Mouse (Mus musculus): Measurements from ENCODE around the gene Smtnl2.
"Not testable (repeated sequence)": the region's sequence is repeated elsewhere in the genome, so short reads cannot be mapped to it uniquely, and the experiment has no call there.

Smtnl2 gene

DNA sequence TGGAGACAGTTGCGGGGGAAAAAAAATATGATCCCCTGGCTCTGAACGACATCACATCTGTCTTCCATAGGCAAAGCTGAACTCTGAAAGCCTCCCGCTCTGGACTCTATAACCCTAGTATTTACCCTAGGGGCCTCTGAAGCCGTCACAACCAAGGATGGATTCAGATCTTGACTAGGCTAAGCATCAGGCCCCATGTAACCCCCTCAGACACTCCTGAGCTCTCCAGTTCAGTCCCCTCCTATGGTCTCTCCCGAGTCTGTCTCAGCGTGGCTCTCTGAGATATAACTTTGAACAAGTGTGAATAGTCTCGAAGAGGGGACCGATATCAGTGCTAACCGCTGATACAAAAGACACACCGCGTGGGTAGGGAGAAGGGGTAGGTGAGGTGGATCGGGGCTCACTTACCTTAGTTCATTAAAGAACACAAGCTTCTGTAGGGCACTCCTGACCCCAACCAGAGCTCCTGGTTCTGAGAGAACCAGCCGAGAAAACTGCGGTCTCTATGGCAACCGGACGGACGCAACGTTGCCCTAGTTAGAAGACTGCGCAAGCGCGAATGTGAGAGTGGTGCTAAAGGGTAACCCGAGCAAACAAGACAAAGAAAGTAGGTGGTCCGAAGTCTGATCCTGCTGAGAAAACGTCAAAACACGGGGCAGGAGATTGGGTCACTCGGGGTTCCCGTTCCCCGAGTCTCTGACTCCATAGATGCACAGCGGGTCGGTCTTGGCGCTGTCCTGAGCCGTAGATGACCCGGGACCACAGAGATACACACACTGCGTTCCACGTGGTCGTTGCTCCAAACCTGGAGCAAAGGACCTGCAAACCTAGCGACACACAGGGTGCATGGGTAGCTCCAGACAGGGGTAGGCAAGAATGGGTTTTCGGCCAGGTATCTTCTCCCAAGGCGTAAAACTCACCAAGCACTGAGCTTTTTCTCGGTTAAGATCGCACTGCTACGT is 49.8 kb downstream of the Smtnl2 start:
- DNase-seq (ENCODE audit: low read depth): no peak

- DNase-seq (ENCODE audit: low read depth): peak; percentile 50
Observed at GRCm38 (mm10) chr11:72354971-72355728, 56.4 kb downstream of the Smtnl2 start.

DNA sequence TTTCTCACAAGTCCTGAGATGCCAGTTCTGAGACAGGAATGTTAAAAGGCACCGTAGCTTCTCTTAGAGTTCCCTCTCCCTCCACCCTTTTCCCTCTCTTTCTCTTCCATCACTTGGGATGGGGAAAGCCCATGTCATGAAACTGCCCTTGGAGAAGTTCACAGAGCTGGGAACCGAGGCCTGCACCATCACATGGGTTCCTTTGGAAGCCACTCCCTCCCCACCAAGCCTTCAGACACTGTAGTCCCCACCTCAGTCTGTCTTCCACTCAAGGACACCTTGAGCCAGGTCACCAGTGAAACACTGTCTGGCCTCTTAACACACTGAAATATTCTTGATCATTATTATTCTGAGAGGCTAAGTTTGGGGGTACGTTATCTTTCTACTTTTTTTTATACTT is 58.3 kb downstream of the Smtnl2 start:
- DNase-seq (ENCODE audit: low read depth): no peak

DNA sequence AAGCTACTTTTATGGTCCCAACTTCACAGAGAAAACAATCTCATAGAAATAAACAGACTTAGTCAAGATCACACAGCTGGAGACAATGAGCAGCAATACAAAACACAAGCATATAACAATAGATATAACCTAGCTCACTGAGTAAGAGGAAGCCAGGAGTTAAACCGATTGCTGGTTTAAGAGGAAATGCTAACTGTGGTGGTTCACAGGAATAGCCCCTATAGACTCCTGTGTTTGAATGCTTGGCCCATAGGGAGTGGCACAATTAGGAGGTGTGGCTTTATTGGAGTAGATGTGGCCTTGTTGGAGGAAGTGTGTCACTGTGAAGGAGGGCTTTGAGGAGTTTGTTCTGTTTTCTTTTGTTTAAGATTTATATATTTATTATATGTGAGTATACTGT is 59.2 kb downstream of the Smtnl2 start:
- DNase-seq (ENCODE audit: low read depth): peak; percentile 33

- no peak for DNase-seq (ENCODE audit: low read depth)
Observed at GRCm38 (mm10) chr11:72349652-72350051, 61.9 kb downstream of the Smtnl2 start.

- DNase-seq (ENCODE audit: low read depth): no peak
Observed at GRCm38 (mm10) chr11:72349016-72349415, 62.5 kb downstream of the Smtnl2 start.

GRCm38 (mm10) chr11:72348563-72348962 is 63.0 kb downstream of the Smtnl2 start:
- no peak for DNase-seq (ENCODE audit: low read depth)

DNA sequence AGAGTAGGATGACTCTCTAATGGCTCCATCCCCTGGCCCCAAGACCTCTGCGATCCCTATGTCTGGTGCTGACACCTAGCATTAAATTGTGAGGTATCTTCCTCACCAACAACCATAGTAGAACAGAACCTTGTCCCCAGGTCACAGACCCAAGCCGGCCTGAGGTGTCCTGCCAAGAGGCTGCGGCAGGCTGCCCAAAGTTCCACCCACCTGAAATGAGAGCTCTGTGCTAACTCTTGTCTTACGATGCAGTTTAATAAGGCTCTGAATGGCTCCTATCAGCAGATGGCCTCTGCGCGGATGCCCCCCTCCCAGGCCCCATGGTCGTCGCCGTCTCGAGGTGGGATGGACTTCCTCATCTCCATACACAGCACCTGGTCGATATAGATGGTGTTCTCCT is 67.0 kb downstream of the Smtnl2 start:
- no peak for DNase-seq (ENCODE audit: low read depth)

DNA sequence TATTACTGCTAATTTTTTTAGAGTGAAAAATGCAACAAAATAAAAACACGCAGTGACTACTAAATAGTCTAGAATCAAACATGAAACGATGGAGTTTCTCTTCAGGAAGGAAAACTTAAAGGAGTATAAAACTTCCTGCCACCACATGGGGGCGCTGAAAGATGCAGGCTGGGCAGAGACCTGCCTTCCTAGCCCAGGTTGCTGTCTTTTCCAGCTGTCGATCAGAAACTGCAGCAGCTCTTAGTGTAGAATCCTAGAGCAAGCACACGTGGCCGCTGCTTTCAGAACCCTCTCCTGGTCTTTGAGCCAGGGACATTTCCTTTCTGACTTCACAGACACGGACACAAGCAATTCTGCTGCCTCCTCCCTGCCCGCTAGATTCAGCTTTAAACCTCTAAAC is 67.6 kb downstream of the Smtnl2 start:
- peak; percentile 69 for DNase-seq (ENCODE audit: low read depth)

DNA sequence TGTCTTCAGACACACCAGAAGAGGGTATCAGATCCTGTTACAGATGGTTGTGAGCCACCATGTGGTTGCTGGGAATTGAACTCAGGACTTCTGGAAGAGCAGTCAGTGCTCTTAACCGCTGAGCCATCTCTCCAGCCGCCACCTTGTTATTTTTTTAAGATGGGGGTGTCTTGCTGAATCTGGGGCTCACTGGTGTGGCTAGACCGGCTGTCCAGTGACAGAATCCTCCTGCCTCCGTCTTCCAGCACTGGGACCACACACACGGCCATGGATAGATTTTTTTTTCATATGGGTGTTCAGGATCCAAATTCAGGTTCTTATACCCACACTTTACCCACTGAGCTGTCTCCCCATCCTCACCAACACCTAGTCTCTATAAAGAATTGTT is 68.3 kb downstream of the Smtnl2 start:
- DNase-seq (ENCODE audit: low read depth): not testable (repeated sequence)

- peak; percentile 72 for DNase-seq (ENCODE audit: low read depth)
Observed at GRCm38 (mm10) chr11:72342549-72343237, 68.8 kb downstream of the Smtnl2 start.

- DNase-seq (ENCODE audit: low read depth): no peak
Observed at GRCm38 (mm10) chr11:72339716-72340115, 71.8 kb downstream of the Smtnl2 start.
